Mouse (Mus musculus): ENCODE measurements at regions not wholly inside any gene's neighbourhood (a gene's known extent, or its start where the extent isn't known, plus 50 kb on each side); places are given as distances from the start of the nearest gene placed in this dataset.

GRCm38 (mm10) chr8:92602973-92603372 lies 71.1 kb upstream of the Irx6 start:
- DNase-seq (ENCODE audit: low read depth in 1 of 2, low spot score in 2 of 2): no peak
- TF ChIP-seq POLR2A (IDR thresholded peaks at IDR 0.05; ENCODE audit: low read depth, low read length) (no peak), CTCF (IDR thresholded peaks at IDR 0.05; ENCODE audit: extremely low read depth, insufficient read depth, insufficient read length, insufficient replicate concordance) (no peak)
- 60% methylated on average over 7 of the region's 7 CpGs for WGBS
- Histone ChIP-seq H3K27me3 (ENCODE audit: control insufficient read depth, insufficient read depth, low read length) (no peaks in the 10 kb centered on the region), H3K4me1 (ENCODE audit: control insufficient read depth, insufficient read depth, insufficient read length) (no peaks in the 10 kb centered on the region), H3K4me3 (ENCODE audit: extremely low read depth, insufficient read depth, insufficient read length) (no peak overlapping the region), H3K27ac (ENCODE audit: insufficient read depth, low read length) (no peak overlapping the region), H3K36me3 (ENCODE audit: control insufficient read depth, insufficient read depth, low read length) (no peaks in the 10 kb centered on the region)

DNA sequence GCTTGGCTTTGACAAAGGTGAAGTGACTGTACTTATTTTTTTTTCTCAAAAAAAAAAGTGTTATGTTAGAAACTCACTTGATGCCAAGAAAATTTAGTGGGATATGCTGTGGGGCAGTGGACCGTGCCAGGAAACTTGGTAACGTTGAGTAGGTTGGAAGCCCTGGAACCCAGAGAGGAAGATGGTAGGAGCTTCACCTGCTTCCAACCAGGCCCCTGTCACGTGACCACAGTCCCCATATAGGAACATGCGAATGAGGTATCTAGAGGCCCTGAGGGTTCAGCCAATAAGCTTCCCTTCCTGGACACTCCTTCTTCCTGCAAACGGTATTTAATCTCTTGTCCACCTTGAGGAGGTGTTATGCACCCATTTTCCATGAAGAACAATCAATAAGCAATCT lies 68.5 kb upstream of the Irx6 start:
- no peaks in the 10 kb centered on the region for H3K4me1 ChIP-seq (ENCODE audit: control insufficient read depth, insufficient read depth, insufficient read length)
- no peak overlapping the region for H3K4me3 ChIP-seq (ENCODE audit: extremely low read depth, insufficient read depth, insufficient read length)
- TF ChIP-seq POLR2A (IDR thresholded peaks at IDR 0.05; ENCODE audit: low read depth, low read length): no peak
- no peak for TF ChIP-seq CTCF (IDR thresholded peaks at IDR 0.05; ENCODE audit: extremely low read depth, insufficient read depth, insufficient read length, insufficient replicate concordance)
- no peak overlapping the region for H3K27ac ChIP-seq (ENCODE audit: insufficient read depth, low read length)
- WGBS: 75% methylated on average over 5 of the region's 5 CpGs
- no peak for DNase-seq (ENCODE audit: low read depth in 1 of 2, low spot score in 2 of 2)
- no peaks in the 10 kb centered on the region for H3K27me3 ChIP-seq (ENCODE audit: control insufficient read depth, insufficient read depth, low read length)
- no peaks in the 10 kb centered on the region for H3K36me3 ChIP-seq (ENCODE audit: control insufficient read depth, insufficient read depth, low read length)

DNA sequence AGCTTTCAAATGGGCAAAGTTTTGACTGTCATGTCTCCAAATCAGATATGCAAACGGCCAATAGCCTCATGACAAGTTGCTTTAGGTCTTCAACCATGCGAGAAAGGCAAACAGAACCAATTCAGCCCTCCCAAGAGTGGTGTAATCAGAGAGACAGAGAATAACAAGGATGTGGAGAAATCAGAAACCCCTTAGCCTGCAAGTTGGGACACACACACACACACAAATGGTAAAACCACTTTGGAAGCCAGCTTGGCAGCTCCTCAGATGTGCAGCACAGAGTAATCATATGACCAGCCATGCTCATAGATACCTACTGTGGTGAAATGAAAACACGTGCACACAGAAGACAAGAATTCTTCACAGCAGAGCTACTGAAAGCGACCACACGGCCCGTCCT lies 66.5 kb upstream of the Irx6 start:
- no peak overlapping the region for H3K27ac ChIP-seq (ENCODE audit: insufficient read depth, low read length)
- WGBS: 85% methylated on average over 6 of the region's 6 CpGs
- DNase-seq (ENCODE audit: low read depth in 1 of 2, low spot score in 2 of 2): no peak
- TF ChIP-seq CTCF (IDR thresholded peaks at IDR 0.05; ENCODE audit: extremely low read depth, insufficient read depth, insufficient read length, insufficient replicate concordance) (no peak), POLR2A (IDR thresholded peaks at IDR 0.05; ENCODE audit: low read depth, low read length) (no peak)
- H3K36me3 ChIP-seq (ENCODE audit: control insufficient read depth, insufficient read depth, low read length): no peaks in the 10 kb centered on the region
- no peaks in the 10 kb centered on the region for H3K27me3 ChIP-seq (ENCODE audit: control insufficient read depth, insufficient read depth, low read length)
- H3K4me1 ChIP-seq (ENCODE audit: control insufficient read depth, insufficient read depth, insufficient read length): no peaks in the 10 kb centered on the region
- no peak overlapping the region for H3K4me3 ChIP-seq (ENCODE audit: extremely low read depth, insufficient read depth, insufficient read length)

GRCm38 (mm10) chr8:92609908-92610307 lies 64.2 kb upstream of the Irx6 start:
- DNase-seq (ENCODE audit: low read depth in 1 of 2, low spot score in 2 of 2): no peak
- 40% methylated on average over 2 of the region's 2 CpGs for WGBS
- Histone ChIP-seq H3K36me3 (ENCODE audit: control insufficient read depth, insufficient read depth, low read length) (no peaks in the 10 kb centered on the region), H3K27me3 (ENCODE audit: control insufficient read depth, insufficient read depth, low read length) (no peaks in the 10 kb centered on the region), H3K27ac (ENCODE audit: insufficient read depth, low read length) (no peak overlapping the region), H3K4me1 (ENCODE audit: control insufficient read depth, insufficient read depth, insufficient read length) (no peaks in the 10 kb centered on the region), H3K4me3 (ENCODE audit: extremely low read depth, insufficient read depth, insufficient read length) (no peak overlapping the region)
- TF ChIP-seq CTCF (IDR thresholded peaks at IDR 0.05; ENCODE audit: extremely low read depth, insufficient read depth, insufficient read length, insufficient replicate concordance): no peak
- TF ChIP-seq POLR2A (IDR thresholded peaks at IDR 0.05; ENCODE audit: low read depth, low read length): no peak

- Histone ChIP-seq H3K27me3 (ENCODE audit: control insufficient read depth, insufficient read depth, low read length) (no peaks in the 10 kb centered on the region), H3K4me1 (ENCODE audit: control insufficient read depth, insufficient read depth, insufficient read length) (no peaks in the 10 kb centered on the region), H3K36me3 (ENCODE audit: control insufficient read depth, insufficient read depth, low read length) (no peaks in the 10 kb centered on the region), H3K27ac (ENCODE audit: insufficient read depth, low read length) (no peak overlapping the region), H3K4me3 (ENCODE audit: extremely low read depth, insufficient read depth, insufficient read length) (no peak overlapping the region)
- TF ChIP-seq POLR2A (IDR thresholded peaks at IDR 0.05; ENCODE audit: low read depth, low read length) (no peak), CTCF (IDR thresholded peaks at IDR 0.05; ENCODE audit: extremely low read depth, insufficient read depth, insufficient read length, insufficient replicate concordance) (no peak)
- no peak for DNase-seq (ENCODE audit: low read depth in 1 of 2, low spot score in 2 of 2)
- WGBS: 35% methylated on average over 6 of the region's 6 CpGs
Observed at GRCm38 (mm10) chr8:92610487-92611059, 63.5 kb upstream of the Irx6 start.

DNA sequence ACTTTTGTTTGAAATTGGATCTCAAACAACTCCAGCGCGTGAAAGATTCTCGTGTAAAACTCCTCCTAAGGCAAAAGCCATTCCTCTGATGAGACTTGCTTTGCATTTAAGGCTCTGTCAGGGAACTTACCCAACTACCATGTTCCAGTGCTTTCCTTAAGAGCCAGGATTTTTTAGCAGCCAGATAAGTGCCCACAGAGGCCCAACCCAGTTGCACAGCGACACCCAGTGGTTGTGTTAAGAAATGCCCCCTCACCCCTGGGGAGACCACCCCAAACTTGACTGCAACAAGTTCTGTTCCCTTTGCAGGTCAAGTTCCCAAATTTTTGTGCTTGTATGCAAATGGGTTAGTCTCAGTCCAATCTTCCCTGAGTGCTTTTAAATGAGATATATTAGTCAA lies 60.6 kb upstream of the Irx6 start:
- Histone ChIP-seq H3K4me1 (ENCODE audit: control insufficient read depth, insufficient read depth, insufficient read length) (no peaks in the 10 kb centered on the region), H3K4me3 (ENCODE audit: extremely low read depth, insufficient read depth, insufficient read length) (no peak overlapping the region), H3K36me3 (ENCODE audit: control insufficient read depth, insufficient read depth, low read length) (no peaks in the 10 kb centered on the region), H3K27me3 (ENCODE audit: control insufficient read depth, insufficient read depth, low read length) (no peaks in the 10 kb centered on the region), H3K27ac (ENCODE audit: insufficient read depth, low read length) (no peak overlapping the region)
- 45% methylated on average over 4 of the region's 4 CpGs for WGBS
- peak; percentile 25; the same call in 1 of the 2 replicates for TF ChIP-seq CTCF (IDR thresholded peaks at IDR 0.05; ENCODE audit: extremely low read depth, insufficient read depth, insufficient read length, insufficient replicate concordance)
- no peak for TF ChIP-seq POLR2A (IDR thresholded peaks at IDR 0.05; ENCODE audit: low read depth, low read length)
- DNase-seq (ENCODE audit: low read depth in 1 of 2, low spot score in 2 of 2): no peak

DNA sequence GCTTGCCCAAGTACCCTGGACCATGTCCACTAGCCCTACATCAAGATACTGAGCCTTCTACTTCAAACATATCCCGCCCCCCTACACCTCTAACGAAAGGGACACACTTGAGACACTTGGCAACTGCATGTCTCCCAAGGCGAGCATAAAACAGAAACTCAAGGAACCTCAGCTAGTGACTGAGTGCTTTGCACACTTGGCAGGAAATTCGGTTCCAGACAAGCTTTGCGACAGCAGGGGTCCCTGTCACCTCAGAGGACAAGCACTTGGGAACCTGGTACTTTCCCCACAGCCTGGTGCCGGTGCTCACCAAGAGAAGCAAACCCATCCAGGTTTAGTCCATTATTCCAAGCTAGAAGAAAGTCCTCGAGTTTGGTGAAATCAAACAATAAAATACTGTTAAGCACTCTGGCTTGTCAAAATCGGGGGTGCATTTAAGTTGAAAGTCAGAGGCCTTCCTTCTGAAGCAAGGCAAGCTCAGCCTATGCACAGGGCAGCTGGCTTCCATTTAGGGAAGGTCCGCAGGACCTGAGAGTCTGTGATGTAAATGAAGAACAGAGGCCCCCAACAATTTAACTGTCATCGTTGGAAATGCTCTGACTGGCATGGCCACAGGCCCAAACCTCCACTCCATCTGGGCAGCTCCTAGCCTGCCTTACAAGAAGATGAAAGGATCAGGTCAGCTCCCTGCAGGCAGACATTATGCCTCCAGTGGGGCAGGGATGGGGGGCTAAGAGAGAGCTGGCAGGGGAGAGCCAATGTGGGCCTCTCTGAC lies 57.6 kb upstream of the Irx6 start:
- Histone ChIP-seq H3K27me3 (ENCODE audit: control insufficient read depth, insufficient read depth, low read length) (no peaks in the 10 kb centered on the region), H3K27ac (ENCODE audit: insufficient read depth, low read length) (no peak overlapping the region), H3K4me1 (ENCODE audit: control insufficient read depth, insufficient read depth, insufficient read length) (no peaks in the 10 kb centered on the region), H3K36me3 (ENCODE audit: control insufficient read depth, insufficient read depth, low read length) (no peaks in the 10 kb centered on the region), H3K4me3 (ENCODE audit: extremely low read depth, insufficient read depth, insufficient read length) (no peak overlapping the region)
- no peak for DNase-seq (ENCODE audit: low read depth in 1 of 2, low spot score in 2 of 2)
- 65% methylated on average over 10 of the region's 10 CpGs for WGBS
- TF ChIP-seq CTCF (IDR thresholded peaks at IDR 0.05; ENCODE audit: extremely low read depth, insufficient read depth, insufficient read length, insufficient replicate concordance) (no peak), POLR2A (IDR thresholded peaks at IDR 0.05; ENCODE audit: low read depth, low read length) (no peak)

Data from spleen, adult 2 months (tissue).